Mouse (Mus musculus): ENCODE results near the gene Plscr3. TPM values are rescaled to one million over a fixed set of nuclear protein-coding genes. Genes with fewer than 3 reads are reported as not detected.
"Not testable (repeated sequence)": the region's sequence is repeated elsewhere in the genome, so short reads cannot be mapped to it uniquely, and the experiment has no call there.

Plscr3 gene
- polyA plus RNA-seq, 1 experiment from 2014 or later: 44.3 TPM

GRCm38 (mm10) chr11:69850754-69851153, 4.6 kb downstream of the Plscr3 start:
- H3K4me1 ChIP-seq (ENCODE audit: control insufficient read depth, insufficient read depth, low read length): peaks cover 11% of the 10 kb centered on the region
- 74% methylated on average over 8 of the region's 8 CpGs for WGBS
- no peak overlapping the region for H3K4me2 ChIP-seq (ENCODE audit: low read length)

GRCm38 (mm10) chr11:69853994-69854393, 7.8 kb downstream of the Plscr3 start:
- WGBS: 80% methylated on average over 7 of the region's 7 CpGs
- Histone ChIP-seq H3K27me3 (replicated peaks; ENCODE audit: control insufficient read depth, insufficient read depth, low read length) (peaks cover 9% of the 10 kb centered on the region; the same call in 1 of the 2 replicates), H3K4me3 (ENCODE audit: low read depth, low read length) (no peak overlapping the region), H3K9me3 (replicated peaks; ENCODE audit: control insufficient read depth, low read length) (no peaks in the 10 kb centered on the region), H3K27ac (ENCODE audit: low read depth, low read length) (no peak overlapping the region), H3K4me1 (ENCODE audit: control insufficient read depth, insufficient read depth, low read length) (no peaks in the 10 kb centered on the region; the same call in 1 of the 2 replicates), H3K4me2 (ENCODE audit: low read length) (no peak overlapping the region), H3K36me3 (ENCODE audit: control insufficient read depth, insufficient read depth, low read length) (peaks cover 39% of the 10 kb centered on the region), H3K9ac (ENCODE audit: low read length) (no peak overlapping the region)
- DNase-seq (ENCODE audit: low spot score) (no peak), ATAC-seq (no peak)

More at GRCm38 (mm10) chr11:69850754-69851153, 4.6 kb downstream of the Plscr3 start:
- Histone ChIP-seq H3K9me3 (replicated peaks; ENCODE audit: control insufficient read depth, low read length) (no peaks in the 10 kb centered on the region), H3K4me3 (ENCODE audit: low read depth, low read length) (no peak overlapping the region), H3K36me3 (ENCODE audit: control insufficient read depth, insufficient read depth, low read length) (peaks cover 52% of the 10 kb centered on the region), H3K27ac (ENCODE audit: low read depth, low read length) (no peak overlapping the region), H3K27me3 (replicated peaks; ENCODE audit: control insufficient read depth, insufficient read depth, low read length) (no peaks in the 10 kb centered on the region), H3K9ac (ENCODE audit: low read length) (no peak overlapping the region)
- DNase-seq (ENCODE audit: low spot score) (no peak), ATAC-seq (no peak)

- Histone ChIP-seq H3K27ac (ENCODE audit: low read depth, low read length) (no peak overlapping the region), H3K9me3 (replicated peaks; ENCODE audit: control insufficient read depth, low read length) (no peaks in the 10 kb centered on the region), H3K4me2 (ENCODE audit: low read length) (no peak overlapping the region), H3K27me3 (replicated peaks; ENCODE audit: control insufficient read depth, insufficient read depth, low read length) (peaks cover 9% of the 10 kb centered on the region; the same call in 1 of the 2 replicates), H3K4me3 (ENCODE audit: low read depth, low read length) (no peak overlapping the region), H3K36me3 (ENCODE audit: control insufficient read depth, insufficient read depth, low read length) (peaks cover 32% of the 10 kb centered on the region), H3K4me1 (ENCODE audit: control insufficient read depth, insufficient read depth, low read length) (no peaks in the 10 kb centered on the region; the same call in 1 of the 2 replicates), H3K9ac (ENCODE audit: low read length) (no peak overlapping the region)
- no peak for DNase-seq (ENCODE audit: low spot score)
- 90% methylated on average over 10 of the region's 10 CpGs for WGBS
- ATAC-seq: no peak
Observed at GRCm38 (mm10) chr11:69854680-69855079, 8.5 kb downstream of the Plscr3 start.

GRCm38 (mm10) chr11:69855347-69855746, 9.2 kb downstream of the Plscr3 start:
- H3K9ac ChIP-seq (ENCODE audit: low read length): no peak overlapping the region
- H3K4me2 ChIP-seq (ENCODE audit: low read length): no peak overlapping the region
- no peaks in the 10 kb centered on the region; the same call in 1 of the 2 replicates for H3K4me1 ChIP-seq (ENCODE audit: control insufficient read depth, insufficient read depth, low read length)
- H3K27ac ChIP-seq (ENCODE audit: low read depth, low read length): no peak overlapping the region
- no peak overlapping the region for H3K4me3 ChIP-seq (ENCODE audit: low read depth, low read length)
- 23% methylated on average over 16 of the region's 16 CpGs for WGBS
- H3K27me3 ChIP-seq (replicated peaks; ENCODE audit: control insufficient read depth, insufficient read depth, low read length): peaks cover 9% of the 10 kb centered on the region; the same call in 1 of the 2 replicates
- H3K36me3 ChIP-seq (ENCODE audit: control insufficient read depth, insufficient read depth, low read length): peaks cover 26% of the 10 kb centered on the region
- peak; percentile 57 for ATAC-seq
- peak; percentile 39 for DNase-seq (ENCODE audit: low spot score)
- no peaks in the 10 kb centered on the region for H3K9me3 ChIP-seq (replicated peaks; ENCODE audit: control insufficient read depth, low read length)

- Histone ChIP-seq H3K27me3 (replicated peaks; ENCODE audit: control insufficient read depth, insufficient read depth, low read length) (peaks cover 9% of the 10 kb centered on the region; the same call in 1 of the 2 replicates), H3K4me3 (ENCODE audit: low read depth, low read length) (no peak within 1 kb of the TSS), H3K4me1 (ENCODE audit: control insufficient read depth, insufficient read depth, low read length) (no peaks in the 10 kb centered on the region; the same call in 1 of the 2 replicates), H3K9me3 (replicated peaks; ENCODE audit: control insufficient read depth, low read length) (no peaks in the 10 kb centered on the region), H3K36me3 (ENCODE audit: control insufficient read depth, insufficient read depth, low read length) (no peaks in the 10 kb centered on the region), H3K27ac (ENCODE audit: low read depth, low read length) (no peak within 1 kb of the TSS), H3K4me2 (ENCODE audit: low read length) (no peak within 1 kb of the TSS), H3K9ac (ENCODE audit: low read length) (no peak within 1 kb of the TSS)
- DNase-seq (ENCODE audit: low spot score) (no peak), ATAC-seq (no peak)
- WGBS: 21% methylated on average over 29 of the region's 30 CpGs
Observed at GRCm38 (mm10) chr11:69858113-69858998, 12.2 kb downstream of the Plscr3 start, which contains the start of gene Tnk1. Gene Tnk1 (minus strand): TSS chr11:69858730.

GRCm38 (mm10) chr11:69863729-69864128, 17.6 kb downstream of the Plscr3 start:
- ATAC-seq; H3K9me3 ChIP-seq (replicated peaks; ENCODE audit: control insufficient read depth, low read length); H3K27ac ChIP-seq (ENCODE audit: low read depth, low read length); H3K4me2 ChIP-seq (ENCODE audit: low read length); DNase-seq (ENCODE audit: low spot score); H3K9ac ChIP-seq (ENCODE audit: low read length); H3K4me3 ChIP-seq (ENCODE audit: low read depth, low read length); H3K36me3 ChIP-seq (ENCODE audit: control insufficient read depth, insufficient read depth, low read length); H3K27me3 ChIP-seq (replicated peaks; ENCODE audit: control insufficient read depth, insufficient read depth, low read length); H3K4me1 ChIP-seq (ENCODE audit: control insufficient read depth, insufficient read depth, low read length): not testable (repeated sequence)
- WGBS: 87% methylated on average over 3 of the region's 3 CpGs

- H3K9ac ChIP-seq (ENCODE audit: low read length): no peak overlapping the region
- H3K27me3 ChIP-seq (replicated peaks; ENCODE audit: control insufficient read depth, insufficient read depth, low read length): no peaks in the 10 kb centered on the region
- DNase-seq (ENCODE audit: low spot score): no peak
- no peaks in the 10 kb centered on the region for H3K4me1 ChIP-seq (ENCODE audit: control insufficient read depth, insufficient read depth, low read length)
- H3K36me3 ChIP-seq (ENCODE audit: control insufficient read depth, insufficient read depth, low read length): no peaks in the 10 kb centered on the region
- no peak overlapping the region for H3K4me3 ChIP-seq (ENCODE audit: low read depth, low read length)
- no peak for ATAC-seq
- WGBS: 47% methylated on average over 8 of the region's 8 CpGs
- H3K4me2 ChIP-seq (ENCODE audit: low read length): no peak overlapping the region
- no peak overlapping the region for H3K27ac ChIP-seq (ENCODE audit: low read depth, low read length)
- H3K9me3 ChIP-seq (replicated peaks; ENCODE audit: control insufficient read depth, low read length): no peaks in the 10 kb centered on the region
Observed at GRCm38 (mm10) chr11:69864138-69864860, 18.1 kb downstream of the Plscr3 start.

- Histone ChIP-seq H3K9me3 (replicated peaks; ENCODE audit: control insufficient read depth, low read length) (no peaks in the 10 kb centered on the region), H3K4me1 (ENCODE audit: control insufficient read depth, insufficient read depth, low read length) (no peaks in the 10 kb centered on the region), H3K27me3 (replicated peaks; ENCODE audit: control insufficient read depth, insufficient read depth, low read length) (no peaks in the 10 kb centered on the region), H3K9ac (ENCODE audit: low read length) (no peak overlapping the region), H3K27ac (ENCODE audit: low read depth, low read length) (no peak overlapping the region), H3K4me2 (ENCODE audit: low read length) (no peak overlapping the region), H3K36me3 (ENCODE audit: control insufficient read depth, insufficient read depth, low read length) (no peaks in the 10 kb centered on the region), H3K4me3 (ENCODE audit: low read depth, low read length) (no peak overlapping the region)
- 86% methylated on average over 9 of the region's 9 CpGs for WGBS
- DNase-seq (ENCODE audit: low spot score) (no peak), ATAC-seq (no peak)
Observed at GRCm38 (mm10) chr11:69865561-69865960, 19.4 kb downstream of the Plscr3 start.

Data from forebrain, embryonic 14.5 days (tissue).